Mouse (Mus musculus): Measurements from ENCODE around the gene Ksr1. TPM values are rescaled to one million over a fixed set of nuclear protein-coding genes. Genes with fewer than 3 reads are reported as not detected.

The Ksr1 gene
- total and polyA plus RNA-seq, 3 experiments = 22.5 to 73.1 (median 61.2) TPM

DNA sequence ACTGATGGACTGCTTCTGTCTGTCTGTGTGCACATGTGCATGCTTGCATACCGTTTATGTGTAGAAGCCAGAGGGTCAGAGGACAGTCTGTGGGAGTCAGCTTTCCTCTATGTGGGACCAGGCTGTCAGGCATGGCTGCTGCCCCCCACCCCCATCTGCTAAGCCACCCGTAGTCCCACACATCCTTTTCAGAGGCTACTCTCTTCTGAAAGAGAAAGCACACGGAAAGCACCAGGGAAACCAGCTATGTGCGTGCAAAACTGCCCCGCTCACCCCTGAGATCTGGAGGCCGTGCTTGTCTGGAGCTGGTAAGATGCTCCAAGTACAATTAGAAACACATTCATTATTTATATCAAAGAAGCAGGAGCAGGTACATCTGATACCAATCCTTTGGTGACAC, 41.7 kb downstream of the Ksr1 start:
- in situ Hi-C loops (cut with MboI; ENCODE audit: low pct_ligation_motif_present, low pct_unique_long_range_greater_than_20kb, low sequenced_read_pairs) = no loop called here
- DNase-seq (ENCODE audit: extremely low read depth) = no peak
- no peaks in the 10 kb centered on the region for H3K9me3 ChIP-seq (replicated peaks; ENCODE audit: low read length)

DNA sequence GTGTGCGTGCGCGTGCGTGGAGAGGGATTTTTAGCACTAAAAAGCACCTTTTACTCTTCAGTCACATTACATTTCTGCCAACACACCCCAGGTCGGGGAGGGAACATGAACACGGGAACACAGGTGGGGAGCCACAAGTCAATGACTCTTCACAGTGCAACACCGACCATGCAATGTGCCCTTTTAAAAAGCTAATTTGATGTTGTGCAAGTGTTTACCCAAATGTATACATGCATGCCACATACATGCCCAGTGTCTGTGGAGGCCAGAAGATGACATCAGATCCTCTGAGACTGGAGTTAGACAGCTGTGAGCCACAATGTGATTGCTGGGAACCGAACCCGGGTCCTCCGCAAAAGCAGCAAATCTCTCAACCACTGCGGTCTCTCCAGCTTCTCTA, 42.1 kb downstream of the Ksr1 start:
- Histone ChIP-seq H3K36me3 (replicated peaks in 1 of 2; ENCODE audit: control insufficient read depth in 1 of 2, insufficient read depth in 1 of 2, low read length in 1 of 2) (peaks cover 38 to 71% of the 10 kb centered on the region in 2 experiments), H3K4me2 (ENCODE audit: insufficient read depth, low read depth, poor library complexity, severe bottlenecking) (peak overlapping the region; percentile 65), H3K27me3 (replicated peaks) (no peaks in the 10 kb centered on the region), H3K4me3 (replicated peaks in 1 of 3; ENCODE audit: low read depth in 2 of 3, low read length in 2 of 3, poor library complexity in 1 of 3) (peak overlapping the region in 1 of 3 experiments; percentile 27), H3K9me3 (replicated peaks; ENCODE audit: low read length) (no peaks in the 10 kb centered on the region), H3K27ac (ENCODE audit: insufficient read depth, low read depth) (peak overlapping the region; percentile 98), H3K9ac (ENCODE audit: insufficient read depth, low read depth) (peak overlapping the region; percentile 15; the same call in 1 of the 2 replicates), H3K79me2 (replicated peaks; ENCODE audit: control insufficient read depth, extremely low read depth, insufficient read depth, poor library complexity, severe bottlenecking) (peaks cover 60% of the 10 kb centered on the region), H3K4me1 (ENCODE audit: control insufficient read depth in 1 of 2, insufficient read depth in 2 of 2) (peaks cover 72 to 99% of the 10 kb centered on the region in 2 experiments)
- peak; percentile 52; the same call in 1 of the 2 replicates for TF ChIP-seq SIN3A (IDR thresholded peaks at IDR 0.05; ENCODE audit: low read length)
- no peak for TF ChIP-seq MYC (IDR thresholded peaks at IDR 0.05; ENCODE audit: low read depth, low read length)
- TF ChIP-seq IRF4 (IDR thresholded peaks at IDR 0.05; ENCODE audit: low read depth, low read length) = no peak
- no peak for TF ChIP-seq GABPA (IDR thresholded peaks at IDR 0.05; ENCODE audit: insufficient replicate concordance, low read depth, low read length)
- TF ChIP-seq MAZ (IDR thresholded peaks at IDR 0.05; ENCODE audit: low read depth, low read length) = no peak
- no peak for TF ChIP-seq JUN (IDR thresholded peaks at IDR 0.05; ENCODE audit: insufficient read depth, low read depth, low read length)
- no peak for TF ChIP-seq E2F4 (IDR thresholded peaks at IDR 0.05; ENCODE audit: insufficient replicate concordance, low read depth, low read length)
- 0 out of 2 replicates have a peak, but pooled peaks have one; percentile 40 for TF ChIP-seq MAX (IDR thresholded peaks at IDR 0.05; ENCODE audit: low read length)
- no peak for TF ChIP-seq TBP (conservative IDR thresholded peaks at IDR 0.05; ENCODE audit: low read depth, low read length)
- no peak for TF ChIP-seq EP300 (IDR thresholded peaks at IDR 0.05; ENCODE audit: low read length)
- no peak for TF ChIP-seq MEF2A (IDR thresholded peaks at IDR 0.05; ENCODE audit: borderline replicate concordance, low read depth, low read length)
- TF ChIP-seq NELFE (IDR thresholded peaks at IDR 0.05; ENCODE audit: low read depth, low read length) = no peak
- peak; percentile 52; the same call in 1 of the 2 replicates for TF ChIP-seq MXI1 (IDR thresholded peaks at IDR 0.05; ENCODE audit: low read depth, low read length)
- TF ChIP-seq CHD2 (IDR thresholded peaks at IDR 0.05; ENCODE audit: low read length) = no peak
- no peak for TF ChIP-seq RCOR1 (conservative IDR thresholded peaks at IDR 0.05; ENCODE audit: low read depth, low read length)
- peak; percentile 77; the same call in 1 of the 2 replicates for TF ChIP-seq NRF1 (IDR thresholded peaks at IDR 0.05; ENCODE audit: low read depth, low read length)
- TF ChIP-seq UBTF (IDR thresholded peaks at IDR 0.05; ENCODE audit: low read depth, low read length) = no peak
- no peak for TF ChIP-seq ZC3H11A (IDR thresholded peaks at IDR 0.05; ENCODE audit: low read depth, low read length)
- TF ChIP-seq ETS1 (conservative IDR thresholded peaks at IDR 0.05; ENCODE audit: low read depth, low read length) = no peak
- no peak for TF ChIP-seq POLR2AphosphoS2 (IDR thresholded peaks at IDR 0.05; ENCODE audit: low read depth, low read length)
- no peak for TF ChIP-seq SMC3 (IDR thresholded peaks at IDR 0.05; ENCODE audit: low read depth, low read length)
- no peak for DNase-seq (ENCODE audit: extremely low read depth)
- in situ Hi-C loops (cut with MboI; ENCODE audit: low pct_ligation_motif_present, low pct_unique_long_range_greater_than_20kb, low sequenced_read_pairs) (no loop called here), dilution Hi-C loops (cut with MboI; ENCODE audit: extremely low pct_ligation_motif_present, extremely low pct_unique_long_range_greater_than_20kb, low sequenced_read_pairs) (no loop called here)

More for the DNA sequence above, 41.7 kb downstream of the Ksr1 start:
- peaks cover 38 to 72% of the 10 kb centered on the region in 2 experiments for H3K36me3 ChIP-seq (replicated peaks in 1 of 2; ENCODE audit: control insufficient read depth in 1 of 2, insufficient read depth in 1 of 2, low read length in 1 of 2)
- H3K27me3 ChIP-seq (replicated peaks) = no peaks in the 10 kb centered on the region
- peak overlapping the region; percentile 15; the same call in 1 of the 2 replicates for H3K9ac ChIP-seq (ENCODE audit: insufficient read depth, low read depth)
- H3K4me2 ChIP-seq (ENCODE audit: insufficient read depth, low read depth, poor library complexity, severe bottlenecking) = peak overlapping the region; percentile 65
- peaks cover 72 to 99% of the 10 kb centered on the region in 2 experiments for H3K4me1 ChIP-seq (ENCODE audit: control insufficient read depth in 1 of 2, insufficient read depth in 2 of 2)
- dilution Hi-C loops (cut with MboI; ENCODE audit: extremely low pct_ligation_motif_present, extremely low pct_unique_long_range_greater_than_20kb, low sequenced_read_pairs) = no loop called here
- peaks cover 60% of the 10 kb centered on the region for H3K79me2 ChIP-seq (replicated peaks; ENCODE audit: control insufficient read depth, extremely low read depth, insufficient read depth, poor library complexity, severe bottlenecking)
- TF ChIP-seq IRF4 (IDR thresholded peaks at IDR 0.05; ENCODE audit: low read depth, low read length) = peak; percentile 75; the same call in 1 of the 2 replicates
- peak; percentile 60 for TF ChIP-seq TCF12 (IDR thresholded peaks at IDR 0.05; ENCODE audit: low read depth, low read length)
- TF ChIP-seq BHLHE40 (IDR thresholded peaks at IDR 0.05; ENCODE audit: low read depth, low read length) = peak; percentile 68
- TF ChIP-seq ZMIZ1 (IDR thresholded peaks at IDR 0.05; ENCODE audit: low read depth, low read length) = no peak
- no peak for TF ChIP-seq NRF1 (IDR thresholded peaks at IDR 0.05; ENCODE audit: low read depth, low read length)
- TF ChIP-seq NELFE (IDR thresholded peaks at IDR 0.05; ENCODE audit: low read depth, low read length) = no peak; the same call in 1 of the 2 replicates
- TF ChIP-seq CHD1 (IDR thresholded peaks at IDR 0.05; ENCODE audit: low read depth, low read length) = peak; percentile 14; the same call in 1 of the 2 replicates
- TF ChIP-seq POLR2A (IDR thresholded peaks at IDR 0.05; ENCODE audit: low read depth, low read length) = peak; percentile 1; the same call in 1 of the 2 replicates
- peak; percentile 45 for TF ChIP-seq ETS1 (conservative IDR thresholded peaks at IDR 0.05; ENCODE audit: low read depth, low read length)
- TF ChIP-seq UBTF (IDR thresholded peaks at IDR 0.05; ENCODE audit: low read depth, low read length) = peak; percentile 44; the same call in 1 of the 2 replicates
- TF ChIP-seq USF2 (conservative IDR thresholded peaks at IDR 0.05; ENCODE audit: low read depth, low read length) = no peak
- no peak for TF ChIP-seq TBP (conservative IDR thresholded peaks at IDR 0.05; ENCODE audit: low read depth, low read length)
- no peak; the same call in 1 of the 2 replicates for TF ChIP-seq JUND (conservative IDR thresholded peaks at IDR 0.05; ENCODE audit: low read depth, low read length)
- TF ChIP-seq E2F4 (IDR thresholded peaks at IDR 0.05; ENCODE audit: insufficient replicate concordance, low read depth, low read length) = no peak
- TF ChIP-seq MEF2A (IDR thresholded peaks at IDR 0.05; ENCODE audit: borderline replicate concordance, low read depth, low read length) = no peak; the same call in 1 of the 2 replicates
- peak; percentile 66 for TF ChIP-seq CHD2 (IDR thresholded peaks at IDR 0.05; ENCODE audit: low read length)
- no peak for TF ChIP-seq PAX5 (IDR thresholded peaks at IDR 0.05; ENCODE audit: low read length)
- TF ChIP-seq MXI1 (IDR thresholded peaks at IDR 0.05; ENCODE audit: low read depth, low read length) = peak; percentile 7; the same call in 1 of the 2 replicates
- peak; percentile 15; the same call in 1 of the 2 replicates for TF ChIP-seq ELF1 (IDR thresholded peaks at IDR 0.05; ENCODE audit: low read depth, low read length)
- no peak for TF ChIP-seq ZKSCAN1 (IDR thresholded peaks at IDR 0.05; ENCODE audit: borderline replicate concordance, low read depth, low read length)
- peak; percentile 30; the same call in 1 of the 2 replicates for TF ChIP-seq SIN3A (IDR thresholded peaks at IDR 0.05; ENCODE audit: low read length)
- no peak for TF ChIP-seq MAZ (IDR thresholded peaks at IDR 0.05; ENCODE audit: low read depth, low read length)
- H3K27ac ChIP-seq (ENCODE audit: insufficient read depth, low read depth) = peak overlapping the region; percentile 98
- no peak overlapping the region for H3K4me3 ChIP-seq (replicated peaks in 1 of 3; ENCODE audit: low read depth in 2 of 3, low read length in 2 of 3, poor library complexity in 1 of 3)
